Comparison of ENCODE assay signal across 26 mouse cellular contexts in genomic region chr2:144828457-144828985, GRCm38 (mm10). TPM values are rescaled to one million over a fixed set of nuclear protein-coding genes. Genes with fewer than 3 reads are reported as not detected.
DNase-seq lines count a peak whose midpoint lies in the region; ATAC-seq and TF ChIP-seq lines count a peak whose summit lies in the region.
"Had no signal": no experiment of that assay in that cellular context is flagged by ENCODE, and none has a peak within 500 bp of the region (broad histone marks: within the 10 kb centered on the region; RNA-seq: fewer than 3 reads in every experiment).

No protein-coding gene starts in this region.

- no peak overlapping the region for H3K4me2 ChIP-seq in midbrain, embryonic 13.5 days (replicated peaks)
- no peak overlapping the region for H3K4me2 ChIP-seq in midbrain, embryonic 14.5 days (ENCODE audit: low read length)
- H3K4me2 ChIP-seq: forebrain, embryonic 13.5 days; limb, embryonic 12.5 days; liver, embryonic 13.5 days; neural tube, embryonic 15.5 days; stomach, embryonic 15.5 days had no signal

- no peaks in the 10 kb centered on the region for H3K9me3 ChIP-seq in midbrain, embryonic 13.5 days
- no peaks in the 10 kb centered on the region for H3K9me3 ChIP-seq in midbrain, embryonic 14.5 days (ENCODE audit: control insufficient read depth, low read length)
- H3K9me3 ChIP-seq in heart, embryonic 10.5 days: no peaks in the 10 kb centered on the region
- H3K9me3 ChIP-seq: forebrain, embryonic 13.5 days; limb, embryonic 12.5 days; liver, embryonic 13.5 days; neural tube, embryonic 15.5 days; stomach, embryonic 15.5 days had no signal

- 63% methylated on average over 8 of the region's 8 CpGs for WGBS in midbrain, embryonic 13.5 days
- 56% methylated on average over 8 of the region's 8 CpGs for WGBS in midbrain, embryonic 14.5 days
- 79% methylated on average over 8 of the region's 8 CpGs for WGBS in heart, embryonic 10.5 days

- peak; percentile 30; the same call in 1 of the 2 replicates for ATAC-seq in midbrain, embryonic 13.5 days
- no peak for ATAC-seq in midbrain, embryonic 14.5 days (ENCODE audit: low FRiP score, low TSS enrichment)
- ATAC-seq: forebrain, embryonic 13.5 days; hindbrain, postnatal 0 days; lung, postnatal 0 days had no signal

- H3K27me3 ChIP-seq in midbrain, embryonic 13.5 days: no peaks in the 10 kb centered on the region
- no peaks in the 10 kb centered on the region for H3K27me3 ChIP-seq in midbrain, embryonic 14.5 days (ENCODE audit: control insufficient read depth, insufficient read depth, low read length)
- no peaks in the 10 kb centered on the region for H3K27me3 ChIP-seq in heart, embryonic 10.5 days (ENCODE audit: insufficient read depth, poor library complexity, severe bottlenecking)
- H3K27me3 ChIP-seq: forebrain, embryonic 13.5 days; limb, embryonic 12.5 days; liver, embryonic 13.5 days; neural tube, embryonic 15.5 days; stomach, embryonic 15.5 days had no signal

- H3K36me3 ChIP-seq in midbrain, embryonic 13.5 days: no peaks in the 10 kb centered on the region
- no peaks in the 10 kb centered on the region for H3K36me3 ChIP-seq in midbrain, embryonic 14.5 days (ENCODE audit: control insufficient read depth, insufficient read depth, low read length)
- H3K36me3 ChIP-seq in heart, embryonic 10.5 days: no peaks in the 10 kb centered on the region
- H3K36me3 ChIP-seq: limb, embryonic 12.5 days; liver, embryonic 13.5 days; neural tube, embryonic 15.5 days; stomach, embryonic 15.5 days had no signal

- no peak for TF ChIP-seq CTCF in layer of hippocampus, adult 2 months (conservative IDR thresholded peaks at IDR 0.05)

- peak; percentile 11 for DNase-seq in cerebellum, adult 11-12 months
- DNase-seq in cerebellum, postnatal 36 days: no peak
- DNase-seq in layer of hippocampus, adult 2 months (ENCODE audit: low spot score in 2 of 2): no peak
- DNase-seq in layer of hippocampus, postnatal 25 days (ENCODE audit: extremely low spot score in 1 of 2, low spot score in 1 of 2): no peak
- no peak for DNase-seq in midbrain, embryonic 14.5 days
- DNase-seq in layer of hippocampus, postnatal 14 days (ENCODE audit: low spot score in 2 of 2): peak; percentile 9 to 38
- no peak for DNase-seq in heart, embryonic 10.5 days (ENCODE audit: low spot score)
- DNase-seq: adrenal gland, adult 2 months; embryo, embryonic 11 days; heart, postnatal 4 days; kidney, adult 11 months; kidney, postnatal 10 days; liver, embryonic 13.5 days; thymus, postnatal 14 days had no signal

- H3K9ac ChIP-seq in midbrain, embryonic 13.5 days (replicated peaks): no peak overlapping the region
- no peak overlapping the region for H3K9ac ChIP-seq in midbrain, embryonic 14.5 days (replicated peaks; ENCODE audit: low read length)
- H3K9ac ChIP-seq: forebrain, embryonic 13.5 days; limb, embryonic 12.5 days; liver, embryonic 13.5 days; neural tube, embryonic 15.5 days; stomach, embryonic 15.5 days had no signal

- H3K4me1 ChIP-seq in midbrain, embryonic 13.5 days (replicated peaks): no peaks in the 10 kb centered on the region
- H3K4me1 ChIP-seq in midbrain, embryonic 14.5 days (ENCODE audit: control insufficient read depth, insufficient read depth, low read length): no peaks in the 10 kb centered on the region
- H3K4me1 ChIP-seq in heart, embryonic 10.5 days: no peaks in the 10 kb centered on the region
- H3K4me1 ChIP-seq: forebrain, embryonic 13.5 days; limb, embryonic 12.5 days; liver, embryonic 13.5 days; neural tube, embryonic 15.5 days; stomach, embryonic 15.5 days had no signal

- peak overlapping the region; percentile 60; the same call in 1 of the 2 replicates for H3K27ac ChIP-seq in layer of hippocampus, adult 2 months
- H3K27ac ChIP-seq in midbrain, embryonic 13.5 days: no peak overlapping the region
- H3K27ac ChIP-seq in midbrain, embryonic 14.5 days (replicated peaks; ENCODE audit: low read depth, low read length): no peak overlapping the region
- H3K27ac ChIP-seq in heart, embryonic 10.5 days: no peak overlapping the region
- H3K27ac ChIP-seq: forebrain, embryonic 13.5 days; hindbrain, postnatal 0 days; limb, embryonic 12.5 days; liver, embryonic 13.5 days; neural tube, embryonic 15.5 days; stomach, embryonic 15.5 days had no signal

- H3K4me3 ChIP-seq in layer of hippocampus, adult 2 months: no peak overlapping the region
- H3K4me3 ChIP-seq in midbrain, embryonic 13.5 days (replicated peaks): no peak overlapping the region
- no peak overlapping the region for H3K4me3 ChIP-seq in midbrain, embryonic 14.5 days (replicated peaks; ENCODE audit: low read depth, low read length)
- H3K4me3 ChIP-seq in heart, embryonic 10.5 days: no peak overlapping the region
- H3K4me3 ChIP-seq: forebrain, embryonic 13.5 days; limb, embryonic 12.5 days; liver, embryonic 13.5 days; myocyte; neural tube, embryonic 15.5 days; stomach, embryonic 15.5 days had no signal

RNA-seq across cellular contexts. Expression of gene Scp2d1, which starts 5.1 kb away (rescaled TPM):
- total RNA-seq in layer of hippocampus, adult 2 months (2021): not detected
- total RNA-seq in layer of hippocampus, postnatal 25 days (2021): not detected
- not detected in 2 replicates for polyA plus RNA-seq in midbrain, embryonic 13.5 days (2015; fragmentation: Nextera tagmentation; extraction: Ambion mirVana)
- not detected in 2 replicates for polyA plus RNA-seq in midbrain, embryonic 14.5 days (2014; fragmentation: Nextera tagmentation; extraction: Ambion mirVana)
- not detected for total RNA-seq in layer of hippocampus, postnatal 14 days (2021)
- not detected in 2 replicates for polyA plus RNA-seq in heart, embryonic 10.5 days (2016; fragmentation: Nextera tagmentation; extraction: Ambion mirVana)
- total RNA-seq: adrenal gland, adult 2 months; heart, postnatal 4 days; hindbrain, postnatal 0 days; left cerebral cortex, adult 18-20 months; megakaryocyte, adult 5-6 weeks had no signal
- polyA plus RNA-seq: adrenal gland, adult 2 months; forebrain, embryonic 13.5 days; heart, embryonic 14.5 days; hindbrain, postnatal 0 days; limb, embryonic 12.5 days; liver, embryonic 13.5 days; lung, postnatal 0 days; myocyte; neural tube, embryonic 15.5 days; spleen, adult 2 months; stomach, embryonic 15.5 days had no signal

Comparison
In these comparisons a context has a peak if more than half of its experiments do, and no peak if none do; other contexts are left out.
1. DNase-seq: peak in cerebellum, adult 11-12 months (single experiment) and layer of hippocampus, postnatal 14 days (2 of 2); none in cerebellum, postnatal 36 days (0 of 2), layer of hippocampus, adult 2 months (0 of 2), layer of hippocampus, postnatal 25 days (0 of 2), midbrain, embryonic 14.5 days (single experiment) and heart, embryonic 10.5 days (single experiment).